Mouse (Mus musculus): ENCODE results near the gene Lrrn2. TPM values are rescaled to one million over a fixed set of nuclear protein-coding genes. Genes with fewer than 3 reads are reported as not detected.
"Not testable (repeated sequence)": the region's sequence is repeated elsewhere in the genome, so short reads cannot be mapped to it uniquely, and the experiment has no call there.

Lrrn2 gene
- total RNA-seq, 2 experiments from 2014 or later: 89.3 to 105 TPM

GRCm38 (mm10) chr1:132988556-132989459, 108.7 kb downstream of the Lrrn2 start:
- DNase-seq (ENCODE audit: low spot score in 2 of 2); intact Hi-C loops (cut with DNase I): not testable (repeated sequence)

Small RNA genes lying within 50 kb of the gene (microRNA-seq; reads per million reads assigned to microRNA genes)
- gene Gm44300: not detected

Other genes with a start within 250 kb of the Lrrn2 start
- gene Nfasc, start 138.5 kb upstream of the Lrrn2 start, total RNA-seq (2021): 100 to 1,000 TPM; 164 to 178 TPM
- gene Mdm4, start 150.3 kb downstream of the Lrrn2 start, total RNA-seq (2021): 10 to 100 TPM; 63.2 to 91.1 TPM
- 10 to 100 TPM; 12.4 to 18.6 TPM for gene Pik3c2b, start 165.4 kb downstream of the Lrrn2 start, total RNA-seq (2021)

Data from left cerebral cortex, postnatal 36 days (tissue).